Mouse (Mus musculus): ENCODE measurements around the gene Zzz3.

DNA sequence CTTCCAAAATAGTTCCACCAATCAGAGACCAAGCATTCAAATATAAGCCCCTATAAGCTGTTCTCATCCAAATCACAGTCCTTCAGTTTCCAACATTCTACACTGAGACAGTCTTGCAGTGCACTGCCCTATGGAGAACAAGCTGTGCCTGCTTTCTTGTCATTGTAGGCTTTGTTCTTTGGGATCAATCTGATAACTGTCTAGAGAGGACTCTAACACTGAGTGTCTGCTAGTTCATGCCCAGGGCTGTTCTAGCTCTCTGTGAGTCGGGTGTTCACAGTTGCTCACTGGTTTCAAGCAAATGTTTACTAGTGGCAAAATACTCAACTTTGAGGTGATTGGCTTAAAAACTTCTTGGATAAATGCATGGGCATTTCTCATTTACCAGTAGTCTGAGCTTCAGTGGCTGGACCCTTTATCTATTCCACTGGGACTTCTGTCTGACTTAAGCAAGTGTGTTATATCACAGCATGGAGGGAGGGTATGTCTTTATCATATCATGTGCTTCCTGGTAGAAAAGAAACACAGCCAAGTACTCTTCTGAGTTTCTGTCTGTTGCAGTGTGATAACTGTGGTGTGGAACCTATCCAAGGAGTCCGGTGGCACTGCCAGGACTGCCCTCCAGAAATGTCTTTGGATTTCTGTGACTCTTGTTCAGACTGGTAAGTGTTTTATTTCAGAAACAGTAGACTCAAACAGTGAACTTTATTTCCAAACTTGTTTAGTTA is 62.2 kb downstream of the Zzz3 start:
- TF ChIP-seq CTCF (IDR thresholded peaks at IDR 0.05; ENCODE audit: low read depth) (no peak), EP300 (IDR thresholded peaks at IDR 0.05; ENCODE audit: low read depth) (peak; percentile 10; the same call in 1 of the 2 replicates)

Measured in heart, postnatal 0 days (tissue).